In genomic region chrX:48285651-48286021, GRCm38 (mm10) we compare ENCODE assay signal across 8 mouse cellular contexts. TPM values are rescaled to one million over a fixed set of nuclear protein-coding genes. Genes with fewer than 3 reads are reported as not detected.
A peak's percentile ranks its signal among the peaks of the same experiment; 100 is the strongest.
DNase-seq lines count a peak whose midpoint lies in the region; ATAC-seq lines count a peak whose summit lies in the region.

No protein-coding gene starts in this region.

- no peak overlapping the region for H3K9ac ChIP-seq in embryonic facial prominence, embryonic 15.5 days
- H3K9ac ChIP-seq in heart, embryonic 16.5 days (ENCODE audit: low read length), result peak overlapping the region; percentile 68
- H3K9ac ChIP-seq in midbrain, embryonic 15.5 days, result peak overlapping the region; percentile 32; the same call in 1 of the 2 replicates

- H3K36me3 ChIP-seq in embryonic facial prominence, embryonic 15.5 days, result no peaks in the 10 kb centered on the region; the same call in 1 of the 2 replicates
- H3K36me3 ChIP-seq in heart, embryonic 16.5 days (ENCODE audit: control insufficient read depth, insufficient read depth), result peaks cover 4% of the 10 kb centered on the region; the same call in 1 of the 2 replicates
- no peaks in the 10 kb centered on the region for H3K36me3 ChIP-seq in midbrain, embryonic 15.5 days (replicated peaks)

- no peak for DNase-seq in cerebellum, adult 9-10 months
- DNase-seq in layer of hippocampus, postnatal 25 days (ENCODE audit: extremely low spot score in 1 of 2, low spot score in 1 of 2), result peak; percentile 11 to 17
- DNase-seq in urinary bladder, adult 18-20 months (ENCODE audit: low spot score in 2 of 2), result peak; percentile 46 to 50

- H3K4me3 ChIP-seq in embryonic facial prominence, embryonic 15.5 days (replicated peaks), result peak overlapping the region; percentile 52
- peak overlapping the region; percentile 62 for H3K4me3 ChIP-seq in heart, embryonic 16.5 days (ENCODE audit: low read length)
- H3K4me3 ChIP-seq in midbrain, embryonic 15.5 days, result peak overlapping the region; percentile 45

- H3K27ac ChIP-seq in embryonic facial prominence, embryonic 15.5 days (replicated peaks), result peak overlapping the region; percentile 58; the same call in 1 of the 2 replicates
- peak overlapping the region; percentile 14; the same call in 1 of the 2 replicates for H3K27ac ChIP-seq in heart, embryonic 16.5 days (ENCODE audit: low read length)
- H3K27ac ChIP-seq in midbrain, embryonic 15.5 days, result peak overlapping the region; percentile 65

- H3K9me3 ChIP-seq in embryonic facial prominence, embryonic 15.5 days (replicated peaks), result no peaks in the 10 kb centered on the region
- H3K9me3 ChIP-seq in heart, embryonic 16.5 days (replicated peaks; ENCODE audit: control insufficient read depth, low read length), result no peaks in the 10 kb centered on the region
- no peaks in the 10 kb centered on the region for H3K9me3 ChIP-seq in midbrain, embryonic 15.5 days

- peaks cover 3% of the 10 kb centered on the region; the same call in 1 of the 2 replicates for H3K27me3 ChIP-seq in embryonic facial prominence, embryonic 15.5 days
- no peaks in the 10 kb centered on the region for H3K27me3 ChIP-seq in heart, embryonic 16.5 days (ENCODE audit: control insufficient read depth, insufficient read depth, low read length)
- no peaks in the 10 kb centered on the region for H3K27me3 ChIP-seq in midbrain, embryonic 15.5 days (replicated peaks)

- WGBS in embryonic facial prominence, embryonic 15.5 days, result 23% methylated on average over 22 of the region's 34 CpGs
- WGBS in heart, embryonic 16.5 days, result 7% methylated on average over 21 of the region's 34 CpGs
- 34% methylated on average over 26 of the region's 34 CpGs for WGBS in midbrain, embryonic 15.5 days

- H3K4me2 ChIP-seq in embryonic facial prominence, embryonic 15.5 days (replicated peaks), result peak overlapping the region; percentile 53
- peak overlapping the region; percentile 70 for H3K4me2 ChIP-seq in heart, embryonic 16.5 days (ENCODE audit: low read depth, low read length)
- H3K4me2 ChIP-seq in midbrain, embryonic 15.5 days, result peak overlapping the region; percentile 56

- H3K4me1 ChIP-seq in embryonic facial prominence, embryonic 15.5 days, result no peaks in the 10 kb centered on the region
- no peaks in the 10 kb centered on the region for H3K4me1 ChIP-seq in heart, embryonic 16.5 days (ENCODE audit: control insufficient read depth, insufficient read depth, low read length)
- no peaks in the 10 kb centered on the region for H3K4me1 ChIP-seq in midbrain, embryonic 15.5 days

- peak; percentile 55 for ATAC-seq in cerebellum, adult (ENCODE audit: insufficient number of reproducible peaks, low FRiP score, low TSS enrichment)
- peak; percentile 19 for ATAC-seq in CD4-positive, CD25-positive, alpha-beta regulatory T cell, adult 4 months
- ATAC-seq in embryonic facial prominence, embryonic 15.5 days (ENCODE audit: insufficient number of reproducible peaks, low FRiP score, low TSS enrichment, low read depth), result peak; percentile 77
- ATAC-seq in heart, embryonic 16.5 days (replicated peaks; ENCODE audit: extremely low read depth, insufficient read depth, low FRiP score), result peak; percentile 59
- peak; percentile 70 for ATAC-seq in midbrain, embryonic 15.5 days (replicated peaks)

RNA-seq across cellular contexts. Expression of gene Utp14a, which starts 29.0 kb away (rescaled TPM):
- 10 to 100 TPM; 32.1 to 33.6 TPM for polyA plus RNA-seq in CD4-positive, CD25-positive, alpha-beta regulatory T cell, adult 4 months (2017; shearing (Covaris generic))
- polyA plus RNA-seq in embryonic facial prominence, embryonic 15.5 days (2015; fragmentation: Nextera tagmentation; extraction: Ambion mirVana), result 19.1 and 19.2 TPM in 2 replicates
- 8.8 and 9.0 TPM in 2 replicates for polyA plus RNA-seq in heart, embryonic 16.5 days (2015; fragmentation: Nextera tagmentation; extraction: Ambion mirVana)
- 10 to 100 TPM; 16.1 to 18.8 TPM for total RNA-seq in layer of hippocampus, postnatal 25 days (2021)
- polyA plus RNA-seq in midbrain, embryonic 15.5 days (2015; fragmentation: Nextera tagmentation; extraction: Ambion mirVana), result 13.3 and 16.0 TPM in 2 replicates

RNA-seq across cellular contexts. Expression of gene Bcorl1, which starts 55.5 kb away (rescaled TPM):
- 1 to 10 TPM; 2.3 to 2.7 TPM for polyA plus RNA-seq in CD4-positive, CD25-positive, alpha-beta regulatory T cell, adult 4 months (2017; shearing (Covaris generic))
- 5.3 and 5.5 TPM in 2 replicates for polyA plus RNA-seq in embryonic facial prominence, embryonic 15.5 days (2015; fragmentation: Nextera tagmentation; extraction: Ambion mirVana)
- 3.4 and 3.6 TPM in 2 replicates for polyA plus RNA-seq in heart, embryonic 16.5 days (2015; fragmentation: Nextera tagmentation; extraction: Ambion mirVana)
- 10 to 100 TPM; 15.2 to 19.3 TPM for total RNA-seq in layer of hippocampus, postnatal 25 days (2021)
- 6.2 and 8.4 TPM in 2 replicates for polyA plus RNA-seq in midbrain, embryonic 15.5 days (2015; fragmentation: Nextera tagmentation; extraction: Ambion mirVana)

Comparison
In these comparisons a context has a peak if more than half of its experiments do, and no peak if none do; other contexts are left out.
1. ATAC-seq: peak in every context shown above with its lines; median percentile 77 in embryonic facial prominence, embryonic 15.5 days; 70 in midbrain, embryonic 15.5 days; 59 in heart, embryonic 16.5 days; 55 in cerebellum, adult; 19 in CD4-positive, CD25-positive, alpha-beta regulatory T cell, adult 4 months.
2. H3K27ac ChIP-seq: peak in every context shown above with its lines; median percentile 65 in midbrain, embryonic 15.5 days; 58 in embryonic facial prominence, embryonic 15.5 days; 14 in heart, embryonic 16.5 days.